Mouse (Mus musculus) cerebellum, adult 2 months (tissue): ENCODE data around the gene Slc15a4.

Source experiments
- CTCF ChIP-seq: fragments of 200-500 bp; IDR thresholded peaks from 2 replicates; pipeline ENCODE4 v1.5.1; 2011; ENCODE audit warnings: low read depth, mild to moderate bottlenecking, control low read depth, low read length, moderate library complexity, borderline replicate concordance; ENCODE audit not compliant: insufficient read depth
- POLR2A ChIP-seq: fragments of 200-500 bp; IDR thresholded peaks from 2 replicates; pipeline ENCODE4 v1.6.1; 2011; ENCODE audit warnings: low read length, control low read depth, borderline replicate concordance; ENCODE audit not compliant: insufficient read depth

- TF ChIP-seq POLR2A (no peak), CTCF (no peak)
These were observed 27.6 kb upstream of the Slc15a4 start for GRCm38 (mm10) chr5:127660267-127660666.
